Mouse (Mus musculus) ES-Bruce4 (cell line): ENCODE data around the gene Gm48551. TPM values are rescaled to one million over a fixed set of nuclear protein-coding genes. Genes with fewer than 3 reads are reported as not detected.

ENCODE experiments used
- H3K27ac ChIP-seq: 2 replicates; pipeline ENCODE4 v1.5.1; 2012; ENCODE audit warnings: low read length, inconsistent platforms; ENCODE audit not compliant: insufficient read depth
- H3K27me3 ChIP-seq: 2 replicates; pipeline ENCODE4 v1.6.1; 2012; ENCODE audit warnings: mild to moderate bottlenecking, low read length, inconsistent platforms; ENCODE audit not compliant: control insufficient read depth, poor library complexity, insufficient read depth, severe bottlenecking
- H3K36me3 ChIP-seq: 2 replicates; pipeline ENCODE4 v1.6.1; 2012; ENCODE audit warnings: inconsistent platforms, mild to moderate bottlenecking, low read length, moderate library complexity; ENCODE audit not compliant: control insufficient read depth, poor library complexity, insufficient read depth, severe bottlenecking
- H3K4me1 ChIP-seq: one replicate; pipeline ENCODE4 v1.8.1; 2011; ENCODE audit warnings: low read length; ENCODE audit not compliant: control insufficient read depth, insufficient read depth
- H3K4me3 ChIP-seq: 2 replicates; pipeline ENCODE4 v1.5.1; 2011; ENCODE audit warnings: low read depth, mild to moderate bottlenecking, low read length
- H3K9ac ChIP-seq: 2 replicates; pipeline ENCODE4 v1.6.1; 2012; ENCODE audit warnings: low read depth, mild to moderate bottlenecking, inconsistent platforms; ENCODE audit not compliant: poor library complexity, severe bottlenecking
- H3K9me3 ChIP-seq: replicated peaks from 2 replicates; pipeline ENCODE4 v1.6.1; 2012; ENCODE audit warnings: mild to moderate bottlenecking, low read length, inconsistent platforms; ENCODE audit not compliant: control insufficient read depth, poor library complexity, insufficient read depth, severe bottlenecking
- CTCF ChIP-seq: IDR thresholded peaks from one replicate; pipeline ENCODE4 v1.8.1; 2011; ENCODE audit warnings: low read depth, low read length
- EP300 ChIP-seq: IDR thresholded peaks from 2 replicates; pipeline ENCODE4 v1.6.1; 2011; ENCODE audit warnings: low read depth, low read length; ENCODE audit not compliant: insufficient read depth
- POLR2A ChIP-seq: IDR thresholded peaks from one replicate; pipeline ENCODE4 v1.8.1; 2011; ENCODE audit warnings: low read length; ENCODE audit not compliant: insufficient read depth
- polyA plus RNA-seq: library from polyadenylated mRNA; stranded (reverse); fragments of >200 nt; gene quantifications from 2 replicates; pipeline ENCODE4 v1.2.4, GENCODE M21; 2011; ENCODE audit warnings: low read depth; ENCODE audit not compliant: missing spikeins, insufficient read depth, insufficient read length

Gene Gm48551
- polyA plus RNA-seq, 1 experiment = 1.5 TPM

DNA sequence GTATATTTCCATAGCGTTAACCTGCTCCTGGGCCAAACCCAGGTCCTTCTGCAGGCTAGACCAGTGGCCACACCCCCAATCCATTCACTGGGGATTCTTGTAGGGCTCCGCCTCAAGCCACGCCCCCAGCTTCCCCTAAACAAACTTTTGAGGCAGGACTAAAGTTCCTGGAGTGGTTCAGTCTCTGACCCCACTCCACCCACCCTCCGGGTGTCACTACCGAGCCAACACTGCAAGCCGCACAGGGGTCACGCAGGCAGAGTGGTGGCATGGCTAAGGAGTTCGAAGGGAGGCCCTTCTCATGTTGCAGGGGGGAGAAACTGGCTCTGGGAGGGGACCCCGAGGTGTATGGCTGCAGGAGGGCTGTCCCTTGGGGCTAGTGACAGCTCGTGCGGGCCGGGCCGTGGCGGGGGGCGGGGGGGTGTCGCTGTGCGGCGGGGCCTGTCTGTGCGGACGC, 45.4 kb downstream of the Gm48551 start:
- Histone ChIP-seq H3K4me3 (peak overlapping the region; percentile 67), H3K27me3 (no peaks in the 10 kb centered on the region), H3K9me3 (no peaks in the 10 kb centered on the region), H3K4me1 (peaks cover 4% of the 10 kb centered on the region), H3K9ac (peak overlapping the region; percentile 80), H3K36me3 (no peaks in the 10 kb centered on the region), H3K27ac (no peak overlapping the region)
- TF ChIP-seq POLR2A (no peak), EP300 (no peak), CTCF (no peak)

DNA sequence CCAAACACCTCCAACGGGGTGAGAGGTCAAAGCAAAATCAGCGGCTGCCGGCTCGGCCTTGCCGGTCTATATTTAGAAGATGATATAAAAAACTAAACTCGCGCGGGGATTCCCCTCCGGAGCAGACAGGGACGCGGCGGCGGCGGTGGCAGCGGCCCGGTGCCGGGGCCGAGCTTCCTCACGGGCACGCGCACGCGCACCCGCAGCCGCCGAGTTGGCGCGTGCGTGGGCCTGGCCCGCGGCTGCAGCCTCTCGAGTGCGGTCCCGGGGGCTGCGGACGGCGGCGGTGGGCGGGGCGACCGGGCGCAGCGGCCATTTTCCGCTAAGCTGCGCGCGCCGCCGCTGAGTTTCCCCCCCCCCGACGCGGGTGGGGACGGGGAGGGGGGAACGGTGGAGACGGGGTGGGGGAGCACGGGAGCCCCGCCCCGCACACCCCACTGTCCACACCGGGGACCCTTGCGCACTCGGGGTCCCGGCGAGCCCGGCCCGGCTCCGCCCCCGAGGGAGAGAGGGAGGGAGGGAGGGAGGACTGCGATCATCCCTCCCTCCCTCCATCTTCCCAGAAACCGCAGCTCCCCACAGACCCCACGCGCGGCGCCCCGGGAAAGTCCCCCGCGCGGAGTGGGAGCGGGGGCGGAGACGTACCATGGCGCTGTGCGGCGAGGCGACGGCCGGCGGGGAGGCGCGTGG, 46.0 kb downstream of the Gm48551 start:
- Histone ChIP-seq H3K27ac (no peak overlapping the region), H3K9me3 (no peaks in the 10 kb centered on the region), H3K36me3 (no peaks in the 10 kb centered on the region), H3K9ac (peak overlapping the region; percentile 80), H3K27me3 (no peaks in the 10 kb centered on the region), H3K4me3 (peak overlapping the region; percentile 79), H3K4me1 (peaks cover 4% of the 10 kb centered on the region)
- TF ChIP-seq CTCF = no peak

DNA sequence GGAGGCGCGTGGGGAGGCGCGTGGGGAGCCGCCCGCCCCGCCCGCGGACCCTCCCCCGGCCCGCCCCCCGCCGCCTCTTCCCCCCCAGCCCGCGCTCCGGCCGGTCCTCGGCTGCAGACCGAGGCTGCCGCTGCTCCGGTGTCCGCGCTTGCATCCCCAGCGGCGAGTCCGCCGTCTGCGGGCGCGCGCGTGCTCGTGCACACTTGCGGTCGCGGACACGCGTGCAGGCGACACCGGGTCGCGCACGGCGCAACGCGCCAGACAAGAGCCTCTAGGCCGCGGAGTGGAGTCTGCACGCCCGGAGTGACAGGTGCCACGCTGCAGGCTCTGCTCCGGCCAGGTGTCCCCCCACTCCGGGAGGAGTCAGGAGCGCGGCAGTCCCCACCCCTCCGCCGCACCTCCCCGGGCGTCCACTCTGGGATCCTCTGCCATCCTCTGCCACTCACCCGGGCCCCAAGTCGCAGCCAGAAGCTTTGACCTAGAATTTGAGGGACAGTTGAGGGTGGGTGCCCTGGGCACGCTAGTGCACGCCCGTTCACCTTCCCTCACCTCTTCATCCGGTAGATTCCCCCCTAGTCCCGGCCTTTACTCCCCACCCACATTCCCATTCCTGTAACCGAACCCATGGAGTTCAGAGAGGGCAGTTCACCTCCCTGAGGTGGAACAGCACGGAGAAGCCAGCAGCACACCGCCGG, 46.7 kb downstream of the Gm48551 start:
- TF ChIP-seq POLR2A = no peak
- no peak for TF ChIP-seq CTCF
- TF ChIP-seq EP300 = no peak
- H3K36me3 ChIP-seq = no peaks in the 10 kb centered on the region
- no peaks in the 10 kb centered on the region for H3K27me3 ChIP-seq
- H3K9me3 ChIP-seq = no peaks in the 10 kb centered on the region
- peak overlapping the region; percentile 80 for H3K9ac ChIP-seq
- no peak overlapping the region for H3K27ac ChIP-seq
- peak overlapping the region; percentile 79 for H3K4me3 ChIP-seq
- peaks cover 4% of the 10 kb centered on the region for H3K4me1 ChIP-seq

DNA sequence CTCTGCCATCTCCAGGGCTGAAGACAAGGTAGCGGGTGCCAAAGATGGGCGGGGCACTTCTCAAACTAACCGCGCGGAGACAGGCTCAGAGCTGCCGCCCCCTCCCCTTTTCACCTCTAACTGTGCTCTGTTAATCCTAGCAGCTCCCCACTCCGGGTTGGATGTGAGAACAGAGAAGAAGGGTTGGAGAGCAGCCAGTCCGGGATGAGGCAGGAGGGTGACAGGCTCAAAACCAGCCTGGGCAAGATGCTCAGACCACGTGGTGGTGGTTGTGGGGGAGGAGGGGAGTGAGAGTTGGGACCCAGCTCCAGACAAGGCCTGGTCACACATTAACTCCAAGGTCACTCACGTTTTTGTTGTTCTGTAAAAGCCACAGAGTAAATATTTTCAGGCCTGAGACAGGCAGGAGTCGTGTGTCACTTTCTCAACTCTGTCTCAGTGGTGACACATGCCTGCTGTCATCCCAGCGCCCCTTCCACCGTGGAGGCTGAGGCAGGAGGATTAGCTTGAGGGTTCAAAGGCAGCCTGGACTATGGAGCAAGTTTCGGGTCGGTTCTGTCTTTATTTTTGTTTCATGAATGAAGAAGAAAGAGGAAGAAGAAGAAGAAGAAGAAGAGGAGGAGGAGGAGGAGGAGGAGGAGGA, 47.4 kb downstream of the Gm48551 start:
- no peaks in the 10 kb centered on the region for H3K27me3 ChIP-seq
- peak overlapping the region; percentile 79 for H3K4me3 ChIP-seq
- no peaks in the 10 kb centered on the region for H3K36me3 ChIP-seq
- H3K27ac ChIP-seq = no peak overlapping the region
- H3K9ac ChIP-seq = peak overlapping the region; percentile 80
- H3K4me1 ChIP-seq = peaks cover 4% of the 10 kb centered on the region
- TF ChIP-seq CTCF = no peak
- TF ChIP-seq POLR2A = no peak
- TF ChIP-seq EP300 = no peak
- no peaks in the 10 kb centered on the region for H3K9me3 ChIP-seq

DNA sequence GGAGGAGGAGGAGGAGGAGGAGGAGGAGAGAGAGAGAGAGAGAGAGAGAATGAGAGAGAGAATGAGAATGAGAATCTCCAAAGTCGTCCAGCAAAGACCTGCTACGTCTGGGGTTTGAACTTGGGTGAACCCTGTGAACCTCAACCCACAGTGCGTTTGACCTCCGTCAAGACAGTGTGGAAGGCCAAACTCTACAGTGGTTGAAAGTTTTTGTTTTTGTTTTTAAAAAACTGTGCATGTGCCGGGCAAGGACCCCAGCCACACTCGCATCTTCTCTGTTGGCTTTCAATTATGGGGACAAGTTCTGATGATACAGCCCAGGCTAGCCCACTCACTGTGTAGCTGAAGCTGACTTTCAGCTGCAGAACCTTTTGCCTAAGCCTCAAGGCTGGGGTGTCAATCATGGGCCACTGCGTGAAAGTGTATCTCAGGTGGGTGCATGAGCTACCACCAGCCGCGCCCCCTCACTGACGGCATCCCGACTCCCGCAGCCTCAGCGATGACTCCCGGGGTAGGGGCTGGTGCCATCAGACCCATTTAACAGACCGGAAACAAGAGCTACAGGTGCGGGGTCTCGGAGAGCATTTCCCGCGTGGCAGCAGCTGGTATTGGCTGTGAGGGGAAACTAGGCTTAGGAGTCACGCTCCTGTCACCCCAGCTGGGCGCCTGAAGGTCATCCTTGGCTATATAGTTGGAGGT, 48.1 kb downstream of the Gm48551 start:
- H3K9ac ChIP-seq = no peak overlapping the region
- H3K9me3 ChIP-seq = no peaks in the 10 kb centered on the region
- no peak overlapping the region for H3K4me3 ChIP-seq
- no peak overlapping the region for H3K27ac ChIP-seq
- H3K27me3 ChIP-seq = no peaks in the 10 kb centered on the region
- H3K36me3 ChIP-seq = no peaks in the 10 kb centered on the region
- peaks cover 4% of the 10 kb centered on the region for H3K4me1 ChIP-seq
- TF ChIP-seq POLR2A = no peak
- TF ChIP-seq CTCF = no peak
- no peak for TF ChIP-seq EP300

DNA sequence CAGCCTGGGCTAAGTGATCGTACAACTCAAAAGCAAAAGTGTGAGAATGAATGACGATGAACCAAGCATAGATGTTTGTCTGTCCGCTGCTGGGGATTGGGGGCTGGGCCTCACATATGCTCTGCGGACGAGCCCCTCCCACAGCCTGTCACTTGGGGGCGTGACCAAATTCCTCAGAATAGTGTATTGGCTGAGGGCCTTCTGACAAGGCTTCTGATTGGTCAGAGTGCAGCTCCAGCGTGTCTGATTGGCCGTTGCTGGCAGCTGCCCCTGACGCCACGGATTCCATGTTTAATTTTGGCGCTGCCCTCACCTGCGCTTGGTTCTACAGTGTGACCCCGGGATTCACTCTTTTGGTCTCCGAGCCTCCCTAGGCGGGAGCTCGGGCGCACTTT, 48.6 kb downstream of the Gm48551 start:
- peaks cover 4% of the 10 kb centered on the region for H3K4me1 ChIP-seq
- no peak overlapping the region for H3K4me3 ChIP-seq
- no peak overlapping the region for H3K27ac ChIP-seq
- H3K36me3 ChIP-seq = no peaks in the 10 kb centered on the region
- TF ChIP-seq EP300 (no peak), CTCF (no peak), POLR2A (no peak)
- no peaks in the 10 kb centered on the region for H3K9me3 ChIP-seq
- H3K27me3 ChIP-seq = no peaks in the 10 kb centered on the region
- no peak overlapping the region for H3K9ac ChIP-seq
